Mouse (Mus musculus) thymus, adult 2 months (tissue): ENCODE data around the gene Olfr424. TPM values are rescaled to one million over a fixed set of nuclear protein-coding genes. Genes with fewer than 3 reads are reported as not detected.

ENCODE experiments used
- DNase-seq: peaks from one replicate; pipeline ENCODE4 v3.0.0; 2021
- H3K27ac ChIP-seq: fragments of 200-500 bp; 2 replicates; pipeline ENCODE4 v1.5.1; 2012; ENCODE audit warnings: low read length, control low read depth; ENCODE audit not compliant: control insufficient read depth, insufficient read depth
- H3K27me3 ChIP-seq: fragments of 200-500 bp; 2 replicates; pipeline ENCODE4 v1.6.1; 2012; ENCODE audit warnings: mild to moderate bottlenecking, low read length, moderate library complexity, mixed read lengths; ENCODE audit not compliant: control insufficient read depth, insufficient read depth
- H3K36me3 ChIP-seq: fragments of 200-500 bp; 2 replicates; pipeline ENCODE4 v1.6.1; 2012; ENCODE audit warnings: mild to moderate bottlenecking, low read length, moderate library complexity; ENCODE audit not compliant: control insufficient read depth, insufficient read depth
- H3K4me1 ChIP-seq: fragments of 200-500 bp; replicated peaks from 2 replicates; pipeline ENCODE4 v1.6.1; 2012; ENCODE audit warnings: low read length; ENCODE audit not compliant: control insufficient read depth, insufficient read depth
- H3K4me3 ChIP-seq: fragments of 200-500 bp; 2 replicates; pipeline ENCODE4 v1.5.1; 2012; ENCODE audit warnings: mild to moderate bottlenecking, low read length, control low read depth, moderate library complexity; ENCODE audit not compliant: control insufficient read depth, insufficient read depth
- CTCF ChIP-seq: fragments of 200-500 bp; IDR thresholded peaks from 2 replicates; pipeline ENCODE4 v1.5.1; 2012; ENCODE audit warnings: mild to moderate bottlenecking, control low read depth, low read length, moderate library complexity, borderline replicate concordance; ENCODE audit not compliant: control insufficient read depth, poor library complexity, insufficient read depth; ENCODE audit errors: extremely low read depth
- POLR2A ChIP-seq: fragments of 200-500 bp; IDR thresholded peaks from 2 replicates; pipeline ENCODE4 v1.6.1; 2012; ENCODE audit warnings: mild to moderate bottlenecking, low read length, control low read depth, moderate library complexity; ENCODE audit not compliant: control insufficient read depth, poor library complexity, insufficient read depth; ENCODE audit errors: extremely low read depth
- WGBS: fragments of 180-500 bp; shearing (Covaris S2); methylation state at CpG from one replicate; pipeline ENCODE4 v1.1.7; 2018; 5-methylcytosine and 5-hydroxymethylcytosine counted together
- polyA plus RNA-seq: library from polyadenylated mRNA; depleted of rRNA; stranded (reverse); fragments of >200 nt; gene quantifications from 2 replicates; pipeline ENCODE4 v1.2.3, GENCODE M21; 2012; rRNA removed

The Olfr424 gene
- polyA plus RNA-seq, result 0.11 TPM in 1 of 2 replicates, not detected in the other

GRCm38 (mm10) chr1:174131217-174131616 lies at the start of gene Olfr424:
Gene Olfr424, plus strand, starts transcription at chr1:174131517.
- no peaks in the 10 kb centered on the region for H3K36me3 ChIP-seq
- H3K27me3 ChIP-seq, result no peaks in the 10 kb centered on the region
- no peak within 1 kb of the TSS for H3K4me3 ChIP-seq
- no peak for DNase-seq
- H3K27ac ChIP-seq, result no peak within 1 kb of the TSS
- no peaks in the 10 kb centered on the region for H3K4me1 ChIP-seq
- 91% methylated on average over 3 of the region's 3 CpGs for WGBS
- TF ChIP-seq POLR2A (no peak), CTCF (no peak)

GRCm38 (mm10) chr1:174084031-174084430 lies 47.3 kb upstream of the Olfr424 start, which contains the start of gene Olfr429:
Gene Olfr429, plus strand, starts transcription at chr1:174084331.
- WGBS, result 96% methylated on average over 2 of the region's 2 CpGs

GRCm38 (mm10) chr1:174096591-174096990 lies 34.7 kb upstream of the Olfr424 start, which contains the start of gene Olfr427:
Gene Olfr427, plus strand, starts transcription at chr1:174096891.
- WGBS, result 98% methylated on average over 1 of the region's 1 CpGs
- Histone ChIP-seq H3K4me1 (no peaks in the 10 kb centered on the region), H3K4me3 (no peak within 1 kb of the TSS), H3K27me3 (no peaks in the 10 kb centered on the region), H3K36me3 (no peaks in the 10 kb centered on the region), H3K27ac (no peak within 1 kb of the TSS)
- TF ChIP-seq POLR2A (no peak), CTCF (no peak)
- DNase-seq, result no peak

More at GRCm38 (mm10) chr1:174084031-174084430, 47.3 kb upstream of the Olfr424 start, which contains the start of gene Olfr429:
- Histone ChIP-seq H3K4me1 (no peaks in the 10 kb centered on the region), H3K27me3 (no peaks in the 10 kb centered on the region), H3K27ac (no peak within 1 kb of the TSS), H3K36me3 (no peaks in the 10 kb centered on the region), H3K4me3 (no peak within 1 kb of the TSS)
- TF ChIP-seq POLR2A (no peak), CTCF (no peak)
- no peak for DNase-seq

- Histone ChIP-seq H3K27me3 (no peaks in the 10 kb centered on the region), H3K36me3 (no peaks in the 10 kb centered on the region), H3K4me1 (no peaks in the 10 kb centered on the region), H3K27ac (no peak overlapping the region), H3K4me3 (no peak overlapping the region)
- no peak for DNase-seq
- TF ChIP-seq POLR2A, result no peak
- no peak for TF ChIP-seq CTCF
- WGBS, result 74% methylated on average over 2 of the region's 2 CpGs
Observed at GRCm38 (mm10) chr1:174103735-174104134, 27.6 kb upstream of the Olfr424 start.

GRCm38 (mm10) chr1:174121062-174121461 lies 10.3 kb upstream of the Olfr424 start, which contains the start of gene Olfr231:
Gene Olfr231, minus strand, starts transcription at chr1:174121162.
- Histone ChIP-seq H3K4me3 (no peak within 1 kb of the TSS), H3K27ac (no peak within 1 kb of the TSS), H3K27me3 (no peaks in the 10 kb centered on the region), H3K36me3 (no peaks in the 10 kb centered on the region), H3K4me1 (no peaks in the 10 kb centered on the region)
- 87% methylated on average over 2 of the region's 2 CpGs for WGBS
- no peak for TF ChIP-seq CTCF
- TF ChIP-seq POLR2A, result no peak
- DNase-seq, result no peak

GRCm38 (mm10) chr1:174131999-174132398 lies 682 bp downstream of the Olfr424 start:
- 88% methylated on average over 3 of the region's 3 CpGs for WGBS
- no peak for DNase-seq
- Histone ChIP-seq H3K27me3 (no peaks in the 10 kb centered on the region), H3K4me1 (no peaks in the 10 kb centered on the region), H3K36me3 (no peaks in the 10 kb centered on the region), H3K4me3 (no peak overlapping the region), H3K27ac (no peak overlapping the region)
- TF ChIP-seq POLR2A, result no peak
- TF ChIP-seq CTCF, result no peak

GRCm38 (mm10) chr1:174141384-174141783 lies 10.1 kb downstream of the Olfr424 start:
- 26% methylated on average over 2 of the region's 2 CpGs for WGBS

More at GRCm38 (mm10) chr1:174141384-174141783, 10.1 kb downstream of the Olfr424 start:
- Histone ChIP-seq H3K36me3 (no peaks in the 10 kb centered on the region), H3K4me3 (no peak overlapping the region), H3K27me3 (no peaks in the 10 kb centered on the region), H3K4me1 (no peaks in the 10 kb centered on the region), H3K27ac (no peak overlapping the region)
- DNase-seq, result no peak
- TF ChIP-seq POLR2A (no peak), CTCF (no peak)
